Mouse (Mus musculus): Measurements from ENCODE around the gene Olfr923. TPM values are rescaled to one million over a fixed set of nuclear protein-coding genes. Genes with fewer than 3 reads are reported as not detected.
A peak's percentile ranks its signal among the peaks of the same experiment; 100 is the strongest.
"Not testable (repeated sequence)": the region's sequence is repeated elsewhere in the genome, so short reads cannot be mapped to it uniquely, and the experiment has no call there.

Olfr923 gene
- not detected in 2 replicates for polyA plus RNA-seq (2014; fragmentation: Nextera tagmentation; extraction: Ambion mirVana)

DNA sequence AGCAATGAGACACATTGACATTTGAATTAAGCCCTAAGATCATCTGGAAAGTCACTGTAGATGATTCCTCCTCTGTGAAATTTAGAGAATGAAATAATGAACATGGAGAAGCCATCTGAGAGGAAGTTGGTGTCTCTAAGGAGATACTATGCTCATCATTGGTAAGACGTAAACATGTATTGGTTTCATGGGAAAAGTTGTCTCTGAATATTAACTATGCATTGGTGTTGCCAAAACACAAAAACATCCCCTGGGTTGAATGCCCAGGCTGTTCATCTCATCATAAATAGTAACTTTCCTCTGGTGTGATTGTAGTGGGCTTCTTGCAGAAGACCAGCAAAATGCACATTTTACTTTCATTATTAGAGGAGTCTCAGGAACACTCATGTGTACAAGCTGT, at the start of gene Olfr923:
Olfr923 (plus strand) TSS at position 301 of the 400 bp plus-strand sequence.
- WGBS: 91% methylated on average over 1 of the region's 1 CpGs
- no peak within 1 kb of the TSS for H3K27ac ChIP-seq (ENCODE audit: low read depth, low read length)
- H3K27me3 ChIP-seq (replicated peaks; ENCODE audit: control insufficient read depth, insufficient read depth, low read length): no peaks in the 10 kb centered on the region
- H3K9ac ChIP-seq (ENCODE audit: low read length): no peak within 1 kb of the TSS
- no peaks in the 10 kb centered on the region for H3K9me3 ChIP-seq (replicated peaks; ENCODE audit: control insufficient read depth, low read length)
- DNase-seq (ENCODE audit: low spot score) (no peak), ATAC-seq (no peak)
- H3K36me3 ChIP-seq (ENCODE audit: control insufficient read depth, insufficient read depth, low read length): no peaks in the 10 kb centered on the region
- H3K4me3 ChIP-seq (ENCODE audit: low read depth, low read length): no peak within 1 kb of the TSS
- no peaks in the 10 kb centered on the region for H3K4me1 ChIP-seq (ENCODE audit: control insufficient read depth, insufficient read depth, low read length)
- no peak within 1 kb of the TSS for H3K4me2 ChIP-seq (ENCODE audit: low read length)

DNA sequence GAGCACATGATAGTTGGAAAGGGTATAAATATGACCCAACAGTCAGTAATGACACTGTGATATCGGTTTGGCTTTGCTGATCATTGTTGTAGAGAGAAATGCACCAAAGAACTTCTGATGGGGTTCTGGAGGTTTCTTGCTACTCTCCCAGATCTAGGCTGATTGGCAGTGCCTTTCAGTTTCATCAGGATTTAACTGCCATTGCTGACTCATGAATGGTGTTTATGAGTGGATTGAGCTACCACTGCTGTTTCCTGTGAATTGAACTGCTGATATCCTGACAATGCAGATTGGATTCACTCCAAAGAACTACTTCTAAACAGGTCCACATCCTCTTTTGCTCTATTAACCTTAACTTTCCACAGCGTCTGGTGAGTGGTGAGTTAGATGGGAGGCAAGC, 33.7 kb upstream of the Olfr923 start:
- H3K27me3 ChIP-seq (replicated peaks; ENCODE audit: control insufficient read depth, insufficient read depth, low read length): no peaks in the 10 kb centered on the region
- no peak overlapping the region for H3K4me2 ChIP-seq (ENCODE audit: low read length)
- ATAC-seq: no peak
- H3K4me1 ChIP-seq (ENCODE audit: control insufficient read depth, insufficient read depth, low read length): no peaks in the 10 kb centered on the region
- no peak overlapping the region for H3K4me3 ChIP-seq (ENCODE audit: low read depth, low read length)
- 82% methylated on average over 2 of the region's 2 CpGs for WGBS
- no peaks in the 10 kb centered on the region for H3K9me3 ChIP-seq (replicated peaks; ENCODE audit: control insufficient read depth, low read length)
- no peaks in the 10 kb centered on the region for H3K36me3 ChIP-seq (ENCODE audit: control insufficient read depth, insufficient read depth, low read length)
- H3K9ac ChIP-seq (ENCODE audit: low read length): no peak overlapping the region
- no peak for DNase-seq (ENCODE audit: low spot score)
- H3K27ac ChIP-seq (ENCODE audit: low read depth, low read length): no peak overlapping the region

DNA sequence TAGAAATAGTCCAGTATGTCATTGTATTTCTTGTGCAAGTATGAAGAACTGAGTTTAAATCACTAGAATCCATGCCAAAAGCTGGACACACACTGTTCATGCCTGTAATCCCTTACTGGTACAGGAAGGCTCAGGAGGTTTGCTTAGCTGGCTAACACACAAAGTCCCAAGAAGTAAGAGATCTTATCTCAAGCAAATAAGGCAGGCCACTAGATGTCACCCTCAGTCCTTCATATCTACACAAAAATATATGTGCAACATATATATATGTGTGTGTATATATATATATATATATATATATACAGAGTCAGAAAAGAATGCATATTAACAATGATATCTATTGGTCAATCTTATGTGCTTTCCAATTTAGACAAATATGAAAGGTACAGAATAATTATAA, 20.6 kb upstream of the Olfr923 start:
- no peaks in the 10 kb centered on the region for H3K27me3 ChIP-seq (replicated peaks; ENCODE audit: control insufficient read depth, insufficient read depth, low read length)
- ATAC-seq (no peak), DNase-seq (ENCODE audit: low spot score) (peak; percentile 49)
- no peak overlapping the region for H3K9ac ChIP-seq (ENCODE audit: low read length)
- no peaks in the 10 kb centered on the region for H3K36me3 ChIP-seq (ENCODE audit: control insufficient read depth, insufficient read depth, low read length)
- no peaks in the 10 kb centered on the region for H3K4me1 ChIP-seq (ENCODE audit: control insufficient read depth, insufficient read depth, low read length)
- H3K9me3 ChIP-seq (replicated peaks; ENCODE audit: control insufficient read depth, low read length): no peaks in the 10 kb centered on the region
- no peak overlapping the region for H3K4me3 ChIP-seq (ENCODE audit: low read depth, low read length)
- no peak overlapping the region for H3K4me2 ChIP-seq (ENCODE audit: low read length)
- H3K27ac ChIP-seq (ENCODE audit: low read depth, low read length): no peak overlapping the region

DNA sequence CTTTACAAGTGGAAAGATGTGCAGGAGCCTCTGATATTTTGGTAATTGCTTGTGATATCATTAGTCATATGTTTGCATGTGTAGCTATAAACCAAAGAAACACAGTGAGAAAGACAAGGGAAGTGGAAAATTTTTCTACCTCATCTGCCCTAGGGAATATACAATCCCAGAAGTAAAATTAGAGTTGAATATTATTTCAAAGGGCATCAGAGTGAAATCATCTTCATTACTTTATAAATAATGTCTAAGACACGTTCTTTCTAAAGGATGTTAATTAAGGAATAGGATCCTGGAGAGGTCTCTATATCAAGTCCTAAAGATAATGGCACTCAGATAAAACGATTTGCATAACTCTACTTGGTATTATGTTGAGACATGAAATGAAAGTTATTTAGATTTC, 12.0 kb upstream of the Olfr923 start, which contains the start of gene Olfr922:
Olfr922 (plus strand) TSS at position 301 of the 400 bp plus-strand sequence.
- Histone ChIP-seq H3K4me1 (ENCODE audit: control insufficient read depth, insufficient read depth, low read length) (no peaks in the 10 kb centered on the region), H3K27me3 (replicated peaks; ENCODE audit: control insufficient read depth, insufficient read depth, low read length) (no peaks in the 10 kb centered on the region), H3K36me3 (ENCODE audit: control insufficient read depth, insufficient read depth, low read length) (no peaks in the 10 kb centered on the region), H3K4me3 (ENCODE audit: low read depth, low read length) (no peak within 1 kb of the TSS), H3K27ac (ENCODE audit: low read depth, low read length) (no peak within 1 kb of the TSS), H3K4me2 (ENCODE audit: low read length) (no peak within 1 kb of the TSS), H3K9ac (ENCODE audit: low read length) (no peak within 1 kb of the TSS), H3K9me3 (replicated peaks; ENCODE audit: control insufficient read depth, low read length) (no peaks in the 10 kb centered on the region)
- 72% methylated on average over 2 of the region's 2 CpGs for WGBS
- DNase-seq (ENCODE audit: low spot score): no peak
- ATAC-seq: no peak

DNA sequence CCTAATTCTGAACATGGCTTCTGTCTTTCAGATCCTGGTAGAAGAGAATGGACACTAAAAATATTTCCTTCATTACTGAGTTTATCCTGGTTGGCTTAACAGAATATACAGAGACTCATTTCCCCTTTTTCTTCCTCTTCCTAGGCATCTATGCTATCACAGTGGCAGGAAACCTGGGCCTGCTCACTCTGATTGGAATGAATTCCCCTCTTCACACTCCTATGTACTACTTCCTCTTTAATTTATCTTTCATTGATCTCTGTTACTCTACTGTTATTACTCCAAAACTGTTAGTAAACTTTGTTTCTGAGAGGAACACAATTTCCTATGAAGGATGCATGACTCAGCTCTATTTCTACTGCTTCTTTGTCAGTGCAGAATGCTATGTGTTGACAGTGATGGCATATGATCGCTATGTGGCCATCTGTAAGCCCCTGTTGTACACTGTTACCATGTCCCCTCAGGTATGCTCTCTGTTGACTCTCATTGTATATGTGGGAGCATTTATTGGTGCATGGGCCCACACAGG, 10.8 kb upstream of the Olfr923 start:
- Histone ChIP-seq H3K9ac (ENCODE audit: low read length) (no peak overlapping the region), H3K27me3 (replicated peaks; ENCODE audit: control insufficient read depth, insufficient read depth, low read length) (no peaks in the 10 kb centered on the region), H3K27ac (ENCODE audit: low read depth, low read length) (no peak overlapping the region), H3K9me3 (replicated peaks; ENCODE audit: control insufficient read depth, low read length) (no peaks in the 10 kb centered on the region), H3K4me3 (ENCODE audit: low read depth, low read length) (no peak overlapping the region), H3K36me3 (ENCODE audit: control insufficient read depth, insufficient read depth, low read length) (no peaks in the 10 kb centered on the region), H3K4me1 (ENCODE audit: control insufficient read depth, insufficient read depth, low read length) (no peaks in the 10 kb centered on the region), H3K4me2 (ENCODE audit: low read length) (no peak overlapping the region)
- no peak for ATAC-seq
- 86% methylated on average over 1 of the region's 1 CpGs for WGBS
- no peak for DNase-seq (ENCODE audit: low spot score)

DNA sequence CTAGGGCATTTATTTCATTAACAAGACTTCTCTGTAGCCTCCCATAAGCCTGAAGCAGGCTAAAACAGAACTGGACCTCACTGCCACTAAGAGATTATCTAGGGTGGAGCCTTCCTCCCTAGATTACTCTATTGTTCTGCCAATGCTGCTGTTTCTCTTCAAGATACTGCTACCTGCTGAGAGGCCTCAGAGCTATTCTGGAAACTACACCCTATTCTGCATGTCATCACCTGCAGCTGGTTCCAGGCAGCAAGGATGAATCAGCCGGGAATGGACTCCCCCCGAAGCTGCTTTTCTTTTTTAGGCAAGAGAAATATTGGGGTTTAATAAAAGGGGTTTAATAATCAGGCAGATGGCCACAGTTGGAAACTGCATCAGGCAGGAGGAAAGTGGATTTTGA, 6.7 kb downstream of the Olfr923 start:
- Histone ChIP-seq H3K9me3 (replicated peaks; ENCODE audit: control insufficient read depth, low read length) (no peaks in the 10 kb centered on the region), H3K27me3 (replicated peaks; ENCODE audit: control insufficient read depth, insufficient read depth, low read length) (no peaks in the 10 kb centered on the region), H3K9ac (ENCODE audit: low read length) (no peak overlapping the region), H3K4me3 (ENCODE audit: low read depth, low read length) (no peak overlapping the region), H3K4me2 (ENCODE audit: low read length) (no peak overlapping the region), H3K36me3 (ENCODE audit: control insufficient read depth, insufficient read depth, low read length) (no peaks in the 10 kb centered on the region), H3K27ac (ENCODE audit: low read depth, low read length) (no peak overlapping the region), H3K4me1 (ENCODE audit: control insufficient read depth, insufficient read depth, low read length) (no peaks in the 10 kb centered on the region)
- DNase-seq (ENCODE audit: low spot score) (no peak), ATAC-seq (no peak)
- 72% methylated on average over 2 of the region's 2 CpGs for WGBS

DNA sequence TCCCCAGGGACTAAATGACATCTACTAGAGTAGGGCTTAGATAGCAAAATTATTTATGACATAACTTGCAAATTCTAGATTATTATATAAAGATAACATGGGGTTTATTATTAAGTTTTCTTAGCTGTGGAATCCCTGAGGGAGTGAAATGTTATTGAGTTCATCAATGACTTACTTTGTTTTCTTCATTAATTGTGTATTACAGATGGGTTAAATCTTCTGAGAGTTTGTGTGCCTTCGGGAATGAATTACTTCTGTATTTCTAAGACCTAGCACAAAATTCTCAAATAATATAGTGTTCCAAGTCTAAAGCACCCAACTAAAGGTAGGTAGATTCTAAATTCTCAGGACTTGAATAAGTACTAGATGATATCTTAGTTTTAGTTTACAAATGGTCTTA, 17.8 kb downstream of the Olfr923 start, which contains the start of gene Olfr924:
Olfr924 (plus strand) TSS at position 301 of the 400 bp plus-strand sequence.
- Histone ChIP-seq H3K27me3 (replicated peaks; ENCODE audit: control insufficient read depth, insufficient read depth, low read length) (no peaks in the 10 kb centered on the region), H3K4me2 (ENCODE audit: low read length) (no peak within 1 kb of the TSS), H3K27ac (ENCODE audit: low read depth, low read length) (no peak within 1 kb of the TSS), H3K9ac (ENCODE audit: low read length) (no peak within 1 kb of the TSS), H3K4me3 (ENCODE audit: low read depth, low read length) (no peak within 1 kb of the TSS), H3K9me3 (replicated peaks; ENCODE audit: control insufficient read depth, low read length) (no peaks in the 10 kb centered on the region), H3K36me3 (ENCODE audit: control insufficient read depth, insufficient read depth, low read length) (no peaks in the 10 kb centered on the region), H3K4me1 (ENCODE audit: control insufficient read depth, insufficient read depth, low read length) (no peaks in the 10 kb centered on the region)
- 74% methylated on average over 1 of the region's 1 CpGs for WGBS
- ATAC-seq: no peak
- DNase-seq (ENCODE audit: low spot score): no peak

DNA sequence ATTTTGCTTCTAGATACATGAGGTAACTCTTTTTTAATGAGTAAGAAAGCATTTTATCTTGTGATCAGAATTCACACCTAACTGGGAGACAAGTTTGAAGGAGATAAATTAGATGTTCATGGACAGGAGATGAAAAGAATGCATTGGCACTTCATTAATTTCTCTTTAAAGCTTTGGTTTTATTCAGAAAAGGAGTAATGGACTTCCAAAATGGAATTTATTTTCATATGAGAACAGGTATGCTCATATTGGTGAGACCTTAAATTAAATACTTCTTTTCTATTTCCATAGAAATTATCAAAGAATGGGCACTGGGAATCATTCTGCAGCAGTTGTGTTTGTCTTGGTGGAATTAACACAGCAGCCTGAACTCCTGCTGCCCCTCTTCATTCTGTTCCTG, 28.4 kb downstream of the Olfr923 start, which contains the start of gene Olfr26:
Olfr26 (plus strand) TSS at position 301 of the 400 bp plus-strand sequence.
- no peak for DNase-seq (ENCODE audit: low spot score)
- Histone ChIP-seq H3K4me2 (ENCODE audit: low read length) (no peak within 1 kb of the TSS), H3K4me3 (ENCODE audit: low read depth, low read length) (no peak within 1 kb of the TSS), H3K27ac (ENCODE audit: low read depth, low read length) (no peak within 1 kb of the TSS), H3K27me3 (replicated peaks; ENCODE audit: control insufficient read depth, insufficient read depth, low read length) (no peaks in the 10 kb centered on the region), H3K36me3 (ENCODE audit: control insufficient read depth, insufficient read depth, low read length) (no peaks in the 10 kb centered on the region), H3K9me3 (replicated peaks; ENCODE audit: control insufficient read depth, low read length) (no peaks in the 10 kb centered on the region), H3K4me1 (ENCODE audit: control insufficient read depth, insufficient read depth, low read length) (no peaks in the 10 kb centered on the region), H3K9ac (ENCODE audit: low read length) (no peak within 1 kb of the TSS)
- ATAC-seq: no peak

DNA sequence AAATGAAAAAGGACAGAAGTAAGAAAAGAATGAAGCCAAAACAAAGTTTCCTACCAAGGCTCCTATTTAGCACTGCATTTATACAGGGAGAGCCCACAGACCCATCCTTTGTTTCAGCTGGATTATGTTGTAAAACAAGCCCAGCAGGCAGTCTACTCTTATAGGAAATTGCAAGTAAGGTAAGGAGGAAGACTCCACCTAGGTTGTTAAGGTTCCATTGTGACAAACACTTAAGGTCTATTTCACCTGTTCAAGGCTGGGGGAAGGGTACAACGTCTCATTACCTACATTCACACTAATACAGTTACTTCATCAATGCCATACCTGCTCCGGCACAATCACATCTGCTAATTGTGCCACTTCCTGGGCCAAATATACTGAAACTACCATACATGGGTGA, 48.5 kb downstream of the Olfr923 start:
- not testable (repeated sequence) for H3K27me3 ChIP-seq (replicated peaks; ENCODE audit: control insufficient read depth, insufficient read depth, low read length); H3K9ac ChIP-seq (ENCODE audit: low read length); H3K4me3 ChIP-seq (ENCODE audit: low read depth, low read length); ATAC-seq; H3K36me3 ChIP-seq (ENCODE audit: control insufficient read depth, insufficient read depth, low read length); H3K27ac ChIP-seq (ENCODE audit: low read depth, low read length); H3K9me3 ChIP-seq (replicated peaks; ENCODE audit: control insufficient read depth, low read length); H3K4me2 ChIP-seq (ENCODE audit: low read length); DNase-seq (ENCODE audit: low spot score); H3K4me1 ChIP-seq (ENCODE audit: control insufficient read depth, insufficient read depth, low read length)
- 54% methylated on average over 2 of the region's 2 CpGs for WGBS

Measured in forebrain, embryonic 14.5 days (tissue).